Mouse (Mus musculus) C2C12 (cell line): ENCODE data around the gene Tmem131l.
A peak's percentile ranks its signal among the peaks of the same experiment; 100 is the strongest.

Source experiments
- CTCF ChIP-seq: IDR thresholded peaks from one replicate; pipeline ENCODE4 v1.5.1; 2011; ENCODE audit not compliant: control insufficient read depth, insufficient read depth, insufficient read length
- MAX ChIP-seq: IDR thresholded peaks from one replicate; pipeline ENCODE4 v1.6.1; 2011; ENCODE audit warnings: mild to moderate bottlenecking, control low read depth
- USF1 ChIP-seq: IDR thresholded peaks from one replicate; pipeline ENCODE4 v1.6.1; 2011; ENCODE audit warnings: low read depth, mild to moderate bottlenecking, control low read depth, moderate library complexity

DNA sequence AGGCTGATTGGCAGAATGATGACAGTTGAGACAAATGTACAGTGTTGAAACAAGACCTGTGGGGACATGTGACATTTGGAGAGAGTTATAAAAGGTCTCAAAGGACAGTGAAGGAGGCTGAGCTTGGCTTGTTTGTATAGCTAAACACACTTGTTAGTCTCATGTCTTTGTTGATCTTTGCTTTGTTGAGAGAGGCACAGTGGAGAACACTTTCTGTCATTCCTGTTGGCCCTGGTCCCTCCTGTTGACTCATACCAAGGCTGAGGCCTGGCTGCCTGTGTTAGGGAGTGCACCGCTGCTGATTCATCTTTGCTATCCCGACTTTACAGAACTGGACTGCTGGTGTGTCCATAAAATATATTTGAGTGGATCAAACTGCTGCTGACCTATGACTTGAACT, 174.8 kb downstream of the Tmem131l start:
- TF ChIP-seq CTCF, result no peak
- TF ChIP-seq MAX, result peak; percentile 49
- peak; percentile 30 for TF ChIP-seq USF1
